Mouse (Mus musculus) CH12.LX (cell line): ENCODE measurements around the gene Col4a1. TPM values are rescaled to one million over a fixed set of nuclear protein-coding genes. Genes with fewer than 3 reads are reported as not detected.

Source experiments
- DNase-seq: peaks from one replicate; pipeline ENCODE4 v3.0.0-alpha.2; 2013; ENCODE audit errors: extremely low read depth
- H3K27ac ChIP-seq: 2 replicates; pipeline ENCODE4 v1.5.1; 2012; ENCODE audit warnings: low read depth, mild to moderate bottlenecking, control low read depth, moderate library complexity; ENCODE audit not compliant: insufficient read depth
- H3K27me3 ChIP-seq: replicated peaks from 2 replicates; pipeline ENCODE3; 2012; ENCODE audit warnings: inconsistent platforms
- H3K36me3 ChIP-seq, 2 experiments: replicated peaks in 1 of 2; 2 replicates each; pipeline versions ENCODE3 to v1.6.1; 2012; ENCODE audit warnings: inconsistent platforms in 1 of 2, low read length in 1 of 2, mild to moderate bottlenecking in 1 of 2, mixed read lengths in 1 of 2, moderate library complexity in 1 of 2; ENCODE audit not compliant: control insufficient read depth in 1 of 2, insufficient read depth in 1 of 2
- H3K4me1 ChIP-seq, 2 experiments: 2 replicates each; pipeline ENCODE4 v1.6.1; 2012; ENCODE audit warnings: inconsistent platforms in 1 of 2, moderate library complexity in 1 of 2; ENCODE audit not compliant: insufficient read depth in 2 of 2, control insufficient read depth in 1 of 2
- H3K4me2 ChIP-seq: 2 replicates; pipeline ENCODE4 v1.6.1; 2012; ENCODE audit warnings: low read depth, mild to moderate bottlenecking, control low read depth; ENCODE audit not compliant: poor library complexity, insufficient read depth, severe bottlenecking
- H3K4me3 ChIP-seq, 3 experiments: fragments of 150-350 bp in 1 of 3; sonication (generic) in 1 of 3; replicated peaks in 1 of 3; 2 replicates each; pipeline versions ENCODE3 to v1.5.1; 2011 to 2012; ENCODE audit warnings: low read depth in 2 of 3, low read length in 2 of 3, mild to moderate bottlenecking in 2 of 3, moderate library complexity in 2 of 3, control low read depth in 1 of 3, improper control_type of control experiment in 1 of 3, inconsistent platforms in 1 of 3, mixed read lengths in 1 of 3; ENCODE audit not compliant: poor library complexity in 1 of 3
- H3K79me2 ChIP-seq: replicated peaks from 2 replicates; pipeline ENCODE4 v1.6.1; 2012; ENCODE audit warnings: mild to moderate bottlenecking, moderate library complexity; ENCODE audit not compliant: control insufficient read depth, poor library complexity, insufficient read depth, severe bottlenecking; ENCODE audit errors: extremely low read depth
- H3K9ac ChIP-seq: 2 replicates; pipeline ENCODE4 v1.6.1; 2012; ENCODE audit warnings: low read depth, mild to moderate bottlenecking, control low read depth, moderate library complexity; ENCODE audit not compliant: insufficient read depth
- H3K9me3 ChIP-seq: replicated peaks from 2 replicates; pipeline ENCODE3; 2012; ENCODE audit warnings: low read length, inconsistent platforms, mixed read lengths
- BHLHE40 ChIP-seq: IDR thresholded peaks from 2 replicates; pipeline ENCODE4 v1.6.1; 2011; ENCODE audit warnings: mild to moderate bottlenecking, low read depth, low read length, improper control_type of control experiment
- CTCF ChIP-seq, 2 experiments: IDR thresholded peaks in 1 of 2; conservative IDR thresholded peaks in 1 of 2; 2 replicates each; pipeline ENCODE4 v1.5.1; 2011 to 2012; ENCODE audit warnings: low read depth in 2 of 2, low read length in 2 of 2, improper control_type of control experiment in 1 of 2, inconsistent platforms in 1 of 2, mild to moderate bottlenecking in 1 of 2, moderate library complexity in 1 of 2
- IRF4 ChIP-seq: IDR thresholded peaks from 2 replicates; pipeline ENCODE4 v1.6.1; 2014; ENCODE audit warnings: low read depth, mild to moderate bottlenecking, inconsistent platforms, low read length, improper control_type of control experiment
- JUN ChIP-seq: IDR thresholded peaks from 2 replicates; pipeline ENCODE4 v1.6.1; 2011; ENCODE audit warnings: low read depth, mild to moderate bottlenecking, low read length, improper control_type of control experiment, moderate library complexity; ENCODE audit not compliant: insufficient read depth
- KAT2A ChIP-seq: IDR thresholded peaks from 2 replicates; pipeline ENCODE4 v1.6.1; 2012; ENCODE audit warnings: low read length, improper control_type of control experiment, inconsistent platforms; ENCODE audit not compliant: insufficient replicate concordance
- MAFK ChIP-seq: IDR thresholded peaks from 2 replicates; pipeline ENCODE4 v1.6.1; 2011; ENCODE audit warnings: low read length, improper control_type of control experiment; ENCODE audit not compliant: insufficient replicate concordance
- MAZ ChIP-seq: IDR thresholded peaks from 2 replicates; pipeline ENCODE4 v1.6.1; 2012; ENCODE audit warnings: low read depth, mild to moderate bottlenecking, inconsistent platforms, low read length, improper control_type of control experiment, moderate library complexity
- MEF2A ChIP-seq: IDR thresholded peaks from 2 replicates; pipeline ENCODE4 v1.6.1; 2014; ENCODE audit warnings: low read depth, mild to moderate bottlenecking, inconsistent platforms, low read length, improper control_type of control experiment, borderline replicate concordance
- PAX5 ChIP-seq: IDR thresholded peaks from 2 replicates; pipeline ENCODE4 v1.6.1; 2012; ENCODE audit warnings: low read length, inconsistent platforms, mixed read lengths
- RCOR1 ChIP-seq: conservative IDR thresholded peaks from 2 replicates; pipeline ENCODE4 v1.6.1; 2012; ENCODE audit warnings: low read depth, mild to moderate bottlenecking, inconsistent platforms, low read length, improper control_type of control experiment
- TCF12 ChIP-seq: IDR thresholded peaks from 2 replicates; pipeline ENCODE4 v1.6.1; 2014; ENCODE audit warnings: low read depth, mild to moderate bottlenecking, inconsistent platforms, low read length, improper control_type of control experiment
- ZC3H11A ChIP-seq: IDR thresholded peaks from 2 replicates; pipeline ENCODE4 v1.6.1; 2012; ENCODE audit warnings: low read depth, mild to moderate bottlenecking, inconsistent platforms, low read length, improper control_type of control experiment
- ZKSCAN1 ChIP-seq: IDR thresholded peaks from 2 replicates; pipeline ENCODE4 v1.6.1; 2012; ENCODE audit warnings: low read depth, inconsistent platforms, low read length, improper control_type of control experiment, borderline replicate concordance
- dilution Hi-C: fragments of 300-500 bp; cut with MboI; formaldehyde crosslinking; loops from 2 replicates; pipeline ENCODE4 v1.14.3; 2020; ENCODE audit warnings: low sequenced_read_pairs; ENCODE audit not compliant: extremely low pct_unique_long_range_greater_than_20kb, extremely low pct_ligation_motif_present
- in situ Hi-C: fragments of 300-500 bp; cut with MboI; formaldehyde crosslinking; loops from 3 replicates; pipeline ENCODE4 v1.14.3; 2019; ENCODE audit warnings: low sequenced_read_pairs, low pct_ligation_motif_present, low pct_unique_long_range_greater_than_20kb, mixed read lengths
- polyA plus RNA-seq: library from polyadenylated mRNA; unstranded; fragments of >175 nt; gene quantifications from 2 replicates; pipeline ENCODE4 v1.2.1, GENCODE M21; 2012; ENCODE audit warnings: low read depth; ENCODE audit not compliant: insufficient read length
- total RNA-seq, 2 experiments: library from RNA; depleted of rRNA; stranded (reverse); fragments of 300-350 nt in 1 of 2; fragments of >200 nt in 1 of 2; gene quantifications; 2 replicates each; pipeline ENCODE4 v1.2.3; 2012 to 2014

Gene Col4a1
- total and polyA plus RNA-seq, 3 experiments: 0.04 to 0.27 (median 0.13) TPM

GRCm38 (mm10) chr8:11316118-11316517 is 3.5 kb upstream of the Col4a1 start:
- H3K4me2 ChIP-seq: no peak overlapping the region
- in situ Hi-C loops: no loop called here

GRCm38 (mm10) chr8:11315179-11315943 is 2.7 kb upstream of the Col4a1 start:
- Histone ChIP-seq H3K27me3 (peaks cover 6% of the 10 kb centered on the region), H3K79me2 (no peaks in the 10 kb centered on the region)

More at GRCm38 (mm10) chr8:11316118-11316517, 3.5 kb upstream of the Col4a1 start:
- Histone ChIP-seq H3K36me3 (no peaks in the 10 kb centered on the region), H3K9me3 (no peaks in the 10 kb centered on the region), H3K27me3 (peaks cover 6% of the 10 kb centered on the region), H3K9ac (no peak overlapping the region), H3K27ac (no peak overlapping the region), H3K4me1 (peaks cover 0 to 8% of the 10 kb centered on the region in 2 experiments; a peak in 2 of 4 replicates), H3K4me3 (no peak overlapping the region), H3K79me2 (no peaks in the 10 kb centered on the region)
- dilution Hi-C loops: no loop called here
- no peak for DNase-seq
- TF ChIP-seq PAX5 (no peak), TCF12 (no peak), IRF4 (no peak), BHLHE40 (no peak), CTCF (conservative IDR thresholded peaks at IDR 0.05 in 1 of 2, IDR thresholded peaks at IDR 0.05 in 1 of 2; ENCODE audit: low read depth in 2 of 2, low read length in 2 of 2) (no peak), RCOR1 (no peak), MEF2A (no peak), MAFK (no peak), JUN (no peak), ZKSCAN1 (no peak), ZC3H11A (no peak)
- TF ChIP-seq, all 38 proteins: peak for 0

More at GRCm38 (mm10) chr8:11315179-11315943, 2.7 kb upstream of the Col4a1 start:
- dilution Hi-C loops: no loop called here
- Histone ChIP-seq H3K4me3 (no peak overlapping the region), H3K4me2 (no peak overlapping the region), H3K4me1 (peaks cover 0 to 8% of the 10 kb centered on the region in 2 experiments; a peak in 2 of 4 replicates), H3K36me3 (no peaks in the 10 kb centered on the region), H3K27ac (no peak overlapping the region), H3K9ac (no peak overlapping the region), H3K9me3 (no peaks in the 10 kb centered on the region)
- TF ChIP-seq CTCF (conservative IDR thresholded peaks at IDR 0.05 in 1 of 2, IDR thresholded peaks at IDR 0.05 in 1 of 2; ENCODE audit: low read depth in 2 of 2, low read length in 2 of 2) (no peak), TCF12 (no peak), MAZ (no peak), BHLHE40 (no peak), KAT2A (no peak)
- no peak for DNase-seq
- in situ Hi-C loops: no loop called here
